Mouse (Mus musculus): ENCODE results near the gene Hoxa13.

Hoxa13 gene

GRCm38 (mm10) chr6:52224895-52225611, 35.6 kb downstream of the Hoxa13 start:
- no peak for ATAC-seq (ENCODE audit: low TSS enrichment)

GRCm38 (mm10) chr6:52223939-52224760, 36.5 kb downstream of the Hoxa13 start:
- no peak for ATAC-seq (ENCODE audit: low TSS enrichment)

DNA sequence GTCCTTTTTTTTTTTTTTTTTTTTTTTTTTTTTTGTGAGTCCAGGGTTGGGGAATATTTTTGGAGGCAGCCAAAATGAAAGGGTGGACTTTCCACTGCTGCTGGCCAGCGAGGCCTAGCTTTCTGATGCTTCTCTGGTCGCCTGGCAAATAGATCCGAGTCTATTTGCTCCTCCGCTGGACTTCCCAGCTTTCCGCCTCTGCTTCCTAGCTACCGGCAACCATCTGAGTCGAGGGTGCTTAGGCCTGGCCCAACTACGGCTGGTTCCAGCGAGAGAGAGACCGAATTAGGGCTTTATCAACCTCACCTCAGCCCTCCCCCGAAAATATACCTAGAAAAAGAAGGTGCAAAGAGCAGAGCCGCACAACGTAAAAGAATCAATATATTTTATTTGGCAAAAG, 38.0 kb downstream of the Hoxa13 start:
- no peak for ATAC-seq (ENCODE audit: low TSS enrichment)

- no peak for ATAC-seq (ENCODE audit: low TSS enrichment)
Observed at GRCm38 (mm10) chr6:52221993-52222685, 38.5 kb downstream of the Hoxa13 start.

DNA sequence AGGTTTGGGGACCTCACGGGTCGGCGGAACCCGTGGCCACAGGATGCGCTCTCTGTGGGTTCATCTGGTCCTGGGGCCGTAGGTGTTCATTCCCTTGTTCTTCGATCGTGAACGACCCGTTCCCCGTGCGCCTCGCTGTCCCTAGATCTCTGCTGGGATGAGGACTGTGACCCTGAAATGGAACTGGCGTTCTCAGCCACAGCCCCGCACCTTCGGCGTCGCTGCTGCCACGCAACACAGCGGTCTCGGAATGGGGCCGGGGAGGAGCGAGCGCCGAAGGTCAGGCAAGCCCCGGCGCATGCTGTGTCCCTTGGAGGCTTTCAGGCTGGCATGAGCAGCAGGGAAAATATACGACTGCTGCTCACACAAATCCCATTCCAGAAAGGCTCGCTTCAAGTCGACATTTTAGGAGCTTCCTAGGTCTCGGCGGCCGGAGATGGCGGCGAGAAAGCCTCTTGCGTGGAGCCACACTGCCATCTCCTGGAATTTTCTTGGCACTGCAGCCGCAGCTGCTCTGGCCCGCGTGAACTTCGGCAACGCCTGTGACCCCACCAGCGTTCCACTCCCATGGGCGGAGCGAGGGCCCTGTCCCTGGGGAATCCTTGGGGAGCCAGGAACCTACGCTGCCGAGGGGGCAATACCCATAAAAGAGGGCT, 39.2 kb downstream of the Hoxa13 start, which contains the start of gene Hoxa7:
Gene Hoxa7 (minus strand): TSS at position 518 of the 656 bp plus-strand sequence.
- peak; percentile 78 for ATAC-seq (ENCODE audit: low TSS enrichment)

DNA sequence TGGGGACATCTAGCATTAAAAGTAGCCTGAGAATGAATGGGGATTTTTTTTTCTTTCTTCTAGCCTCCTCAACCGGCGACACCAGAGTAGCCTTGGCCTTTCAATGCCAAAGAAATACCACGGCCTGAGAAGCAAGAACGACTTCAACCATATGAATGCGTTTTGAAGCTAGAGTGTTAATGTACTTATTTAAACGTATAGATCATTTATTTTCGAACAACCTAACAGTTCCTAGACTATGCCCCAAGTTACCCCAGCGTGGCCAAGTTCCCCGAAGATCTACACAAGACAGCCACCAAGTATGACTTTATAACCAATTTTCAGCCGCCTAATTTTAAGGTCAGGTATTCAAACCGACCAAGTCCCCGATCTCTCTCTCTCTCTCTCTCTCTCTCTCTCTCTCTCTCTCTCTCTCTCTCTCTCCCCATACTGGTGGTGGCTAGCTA, 39.8 kb downstream of the Hoxa13 start:
- no peak for ATAC-seq (ENCODE audit: low TSS enrichment)

- no peak for ATAC-seq (ENCODE audit: low TSS enrichment)
Observed at GRCm38 (mm10) chr6:52220003-52220864, 40.4 kb downstream of the Hoxa13 start.

DNA sequence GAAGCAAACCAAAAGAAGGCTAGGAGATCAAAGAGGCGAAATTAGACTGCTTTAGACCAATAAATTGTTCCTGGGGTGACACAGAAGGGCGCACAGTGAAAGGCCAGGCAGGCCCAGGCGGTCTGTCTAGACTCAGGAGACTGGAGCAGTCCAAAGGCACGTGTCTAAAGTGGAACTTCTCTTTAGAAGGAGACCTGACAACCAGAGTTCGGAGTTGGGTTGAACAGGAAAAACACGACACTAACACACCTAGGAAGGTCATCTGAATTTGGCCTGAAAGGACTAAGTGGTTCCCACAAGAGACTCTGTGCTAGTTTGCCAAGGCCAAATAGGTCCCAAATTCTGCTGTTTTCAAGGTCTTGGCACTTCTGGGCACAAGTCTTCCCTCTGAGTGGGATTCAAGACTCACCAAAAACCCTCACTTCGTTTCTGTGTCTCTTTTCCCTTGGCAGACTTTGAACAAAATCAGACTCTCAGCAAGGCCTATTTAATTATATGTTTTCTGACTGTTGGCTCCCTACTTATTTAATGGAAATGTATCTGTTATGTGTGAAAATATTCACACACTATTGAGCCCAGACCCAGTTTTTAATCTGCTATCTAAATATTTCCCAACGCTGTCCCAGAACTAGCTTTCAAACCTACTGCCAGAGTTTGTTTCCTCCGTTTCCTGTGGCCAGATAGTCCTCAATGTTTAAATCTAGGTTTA, 41.3 kb downstream of the Hoxa13 start:
- no peak for ATAC-seq (ENCODE audit: low TSS enrichment)

- no peak for ATAC-seq (ENCODE audit: low TSS enrichment)
Observed at GRCm38 (mm10) chr6:52218643-52219215, 42.0 kb downstream of the Hoxa13 start.

DNA sequence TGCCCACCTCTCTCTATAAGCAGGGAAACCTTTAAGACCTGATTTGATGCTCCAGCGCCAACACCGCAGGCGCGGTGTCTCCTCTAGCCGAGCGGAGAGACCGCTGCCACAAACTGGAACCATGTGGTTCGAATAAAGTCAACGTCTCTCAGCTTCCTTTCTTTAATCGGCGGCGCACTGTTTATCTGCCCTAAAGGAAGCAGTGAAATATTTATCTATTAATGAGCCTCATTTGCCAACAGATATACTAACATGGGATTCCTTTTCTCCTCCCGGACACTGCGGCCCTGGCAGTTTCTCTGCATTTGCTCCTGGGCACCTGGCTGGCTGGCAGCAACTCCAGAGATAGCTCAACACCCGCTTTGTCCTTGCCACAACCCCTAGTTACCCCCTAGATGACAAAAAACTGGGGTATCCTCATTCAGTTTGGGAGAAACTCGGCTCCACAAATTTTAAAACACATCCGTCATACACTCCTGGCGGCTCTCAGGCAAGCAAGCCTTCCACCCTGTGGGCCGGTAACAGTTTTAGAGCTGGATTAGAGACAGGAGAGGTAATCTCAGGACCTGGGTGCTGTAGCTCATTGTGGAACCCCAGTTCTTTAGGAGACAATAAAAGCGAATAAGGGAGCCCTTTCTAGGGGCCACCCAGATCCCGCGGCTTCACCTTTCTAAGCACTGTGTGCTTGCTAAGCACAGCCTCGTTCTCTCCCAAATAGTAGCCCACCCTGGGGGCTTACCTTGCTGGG, 42.6 kb downstream of the Hoxa13 start:
- no peak for ATAC-seq (ENCODE audit: low TSS enrichment)

- no peak for ATAC-seq (ENCODE audit: low TSS enrichment)
Observed at GRCm38 (mm10) chr6:52217459-52217768, 43.3 kb downstream of the Hoxa13 start.

GRCm38 (mm10) chr6:52216691-52217458, 43.8 kb downstream of the Hoxa13 start:
- no peak for ATAC-seq (ENCODE audit: low TSS enrichment)

GRCm38 (mm10) chr6:52215771-52216535, 44.7 kb downstream of the Hoxa13 start:
- ATAC-seq (ENCODE audit: low TSS enrichment): no peak

GRCm38 (mm10) chr6:52215070-52215469, 45.6 kb downstream of the Hoxa13 start:
- no peak for ATAC-seq (ENCODE audit: low TSS enrichment)

- no peak for ATAC-seq (ENCODE audit: low TSS enrichment)
Observed at GRCm38 (mm10) chr6:52214271-52214670, 46.4 kb downstream of the Hoxa13 start.

- no peak for ATAC-seq (ENCODE audit: low TSS enrichment)
Observed at GRCm38 (mm10) chr6:52213119-52213986, 47.3 kb downstream of the Hoxa13 start, which contains the start of the genes Hoxa3 and Gm28308. Gene Hoxa3, minus strand, starts transcription at chr6:52213336. Gene Gm28308, minus strand, starts transcription at chr6:52213339.
